Mouse (Mus musculus) naive thymus-derived CD4-positive, alpha-beta T cell, adult 2 months (primary cell): ENCODE data around the gene Nfasc.

Experiments used
- DNase-seq: peaks from one replicate; pipeline ENCODE4 v3.0.0-alpha.2; 2011; ENCODE audit warnings: low read depth

Gene Nfasc

GRCm38 (mm10) chr1:132732307-132732706 is 9.3 kb downstream of the Nfasc start:
- DNase-seq: no peak

- no peak for DNase-seq
These were observed 14.0 kb downstream of the Nfasc start for GRCm38 (mm10) chr1:132727548-132727947.

DNA sequence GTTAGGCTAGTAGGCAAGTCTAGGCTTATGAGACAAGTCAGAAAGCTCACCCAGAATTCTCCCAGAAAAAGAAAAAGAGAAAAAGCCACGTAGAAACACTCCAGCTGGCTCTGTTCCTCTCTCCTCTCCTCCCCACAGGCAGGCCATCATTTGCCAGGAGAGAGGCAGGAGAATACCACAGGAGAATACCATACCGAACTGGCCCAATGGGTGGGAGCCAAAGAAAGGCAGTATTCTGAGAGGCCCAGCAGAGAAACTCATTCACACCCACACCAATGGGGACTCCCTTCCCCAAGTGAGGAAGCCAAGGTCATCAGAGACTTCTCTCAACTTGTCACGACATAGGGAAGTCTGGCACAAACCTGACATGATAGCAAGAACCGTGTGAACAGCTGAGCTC is 19.2 kb downstream of the Nfasc start:
- no peak for DNase-seq

- no peak for DNase-seq
These were observed 20.3 kb downstream of the Nfasc start for GRCm38 (mm10) chr1:132721266-132721665.

- no peak for DNase-seq
These were observed 23.4 kb downstream of the Nfasc start for GRCm38 (mm10) chr1:132718225-132718624.

DNA sequence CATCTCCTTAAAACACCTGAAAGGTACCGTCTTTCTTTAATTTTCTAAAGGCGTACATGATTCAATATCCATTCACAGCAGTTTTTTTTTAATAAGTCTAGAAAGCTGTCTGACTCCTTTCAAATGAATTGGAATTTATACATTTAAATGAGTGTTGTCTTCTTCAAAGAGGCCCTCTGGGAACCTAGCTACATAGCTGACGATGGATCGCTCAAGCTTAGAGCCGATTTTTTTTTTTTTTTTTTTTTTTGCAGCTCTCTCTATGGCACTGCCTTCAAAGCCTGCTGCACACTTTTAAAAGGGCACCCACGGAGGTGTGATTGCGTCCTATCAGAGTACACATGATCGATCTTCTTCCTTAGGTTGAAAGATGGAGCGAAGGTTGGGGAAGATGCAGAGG is 26.6 kb downstream of the Nfasc start:
- DNase-seq: no peak

GRCm38 (mm10) chr1:132709419-132709818 is 32.2 kb downstream of the Nfasc start:
- DNase-seq: no peak

DNA sequence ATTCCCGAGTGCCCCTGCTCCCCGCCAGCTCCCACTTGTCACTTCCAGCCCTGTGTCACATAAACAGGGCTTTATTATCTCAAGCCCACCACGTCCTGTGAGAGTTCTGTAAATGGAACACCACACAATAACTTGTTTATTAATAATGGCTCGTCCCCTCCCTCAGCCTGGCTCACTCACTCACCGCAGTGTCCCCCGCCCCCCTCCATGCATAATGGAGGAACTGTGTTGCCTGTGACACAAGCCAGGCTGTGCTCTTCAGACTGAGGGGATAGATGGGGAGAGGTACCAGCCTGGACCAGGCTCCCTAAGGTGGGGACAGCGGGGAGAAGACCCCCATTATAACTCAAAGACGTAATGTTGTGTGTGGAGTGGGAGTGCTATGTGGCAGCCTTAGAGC is 34.3 kb downstream of the Nfasc start:
- no peak for DNase-seq

GRCm38 (mm10) chr1:132703467-132703866 is 38.1 kb downstream of the Nfasc start:
- no peak for DNase-seq

- no peak for DNase-seq
These were observed 44.7 kb downstream of the Nfasc start for GRCm38 (mm10) chr1:132696926-132697325.

DNA sequence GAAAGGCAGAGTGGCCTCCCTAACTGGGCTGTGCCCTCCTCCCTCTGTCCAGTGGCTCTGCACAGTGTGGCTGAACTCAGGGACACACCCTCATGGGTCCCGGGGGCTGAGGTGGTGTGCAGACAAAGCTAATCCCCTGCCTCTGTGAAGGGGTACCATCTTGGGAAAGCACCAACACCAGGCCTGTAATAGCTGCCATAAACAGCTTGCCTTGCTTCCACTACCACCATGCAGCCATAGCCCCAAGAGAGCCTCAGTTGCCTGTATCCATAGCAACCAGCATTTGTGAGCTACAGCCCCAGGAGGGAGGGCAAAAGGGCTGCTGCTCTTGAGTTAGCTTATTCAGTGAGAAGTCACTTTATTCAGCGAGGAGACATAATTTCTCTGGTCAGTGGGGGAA is 45.4 kb downstream of the Nfasc start:
- DNase-seq: no peak

- no peak for DNase-seq
These were observed 47.6 kb downstream of the Nfasc start for GRCm38 (mm10) chr1:132694007-132694406.

DNA sequence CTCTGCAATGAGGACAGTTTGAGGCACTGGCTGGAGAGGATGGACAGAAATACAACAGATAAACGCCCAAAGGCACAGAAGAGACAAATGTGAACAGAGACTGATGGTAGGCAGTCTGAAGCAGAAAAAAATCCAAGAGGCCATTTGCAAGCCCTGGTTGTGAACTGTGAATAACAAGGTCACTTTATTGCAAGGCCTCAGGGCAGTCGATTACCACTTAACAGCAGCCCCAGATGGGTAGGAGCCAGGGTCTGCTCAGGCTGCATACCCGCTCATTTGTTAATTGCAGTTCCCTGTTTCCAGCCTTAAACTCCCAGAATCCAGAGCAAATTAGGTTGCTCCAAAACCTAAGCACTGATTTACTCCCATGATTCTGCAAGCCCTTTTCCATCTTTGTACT is 52.4 kb downstream of the Nfasc start:
- no peak for DNase-seq

DNA sequence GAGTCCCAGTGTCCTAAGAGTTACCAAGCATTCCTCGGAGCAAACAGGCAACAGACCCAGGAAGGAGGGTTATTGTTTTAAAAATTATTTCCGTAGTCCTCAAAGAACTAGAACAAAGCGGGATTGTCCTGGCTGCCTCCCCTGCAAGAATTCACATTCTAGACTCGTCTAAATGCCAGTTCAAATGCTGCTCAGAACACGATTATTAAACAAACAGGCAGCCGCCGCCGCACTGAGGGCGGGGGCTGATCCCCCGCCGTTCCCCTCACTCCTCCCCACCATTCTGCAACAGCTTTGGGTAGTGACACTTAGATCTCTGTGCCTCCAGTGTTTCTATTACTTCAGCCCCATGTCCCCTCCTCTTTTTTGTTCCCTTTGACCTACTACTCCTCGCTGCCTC is 62.7 kb downstream of the Nfasc start:
- no peak for DNase-seq

GRCm38 (mm10) chr1:132678076-132678475 is 63.5 kb downstream of the Nfasc start:
- DNase-seq: no peak

DNA sequence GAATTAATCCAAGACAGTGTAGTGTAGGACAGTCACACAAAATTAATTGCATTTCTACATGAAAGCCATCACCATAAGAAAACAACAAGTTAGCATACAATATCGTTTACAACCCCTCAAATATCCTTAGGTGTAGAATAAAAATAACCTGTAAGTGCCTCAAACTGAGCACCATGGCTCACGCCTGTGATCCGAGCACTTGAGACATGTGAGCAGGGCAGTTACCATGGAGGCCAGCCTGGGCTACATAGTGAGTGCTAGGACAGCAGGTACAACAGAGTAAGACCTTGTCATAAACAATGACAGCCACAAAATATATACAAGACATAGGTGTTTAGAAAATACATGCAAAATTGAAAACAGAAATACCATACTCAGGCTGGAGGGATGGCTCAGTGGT is 68.9 kb downstream of the Nfasc start:
- no peak for DNase-seq

DNA sequence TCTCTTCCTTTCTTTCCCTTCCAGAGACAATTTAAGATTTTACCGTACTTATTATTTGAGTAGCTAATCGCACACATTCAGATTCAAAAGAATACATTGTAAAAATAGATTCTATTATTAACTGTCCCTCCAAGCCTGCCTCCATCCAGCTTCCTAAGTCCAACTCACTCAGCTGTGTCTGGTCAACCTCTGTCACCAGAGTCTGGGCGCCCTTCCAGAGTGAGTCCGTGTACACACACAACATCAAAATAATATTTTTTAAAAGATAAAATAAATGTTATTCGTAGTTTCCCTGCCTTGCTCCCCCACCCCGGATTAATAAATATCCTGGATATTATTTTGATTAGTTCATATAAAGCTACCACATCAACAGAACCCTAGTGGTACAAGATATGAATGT is 72.4 kb downstream of the Nfasc start:
- no peak for DNase-seq

DNA sequence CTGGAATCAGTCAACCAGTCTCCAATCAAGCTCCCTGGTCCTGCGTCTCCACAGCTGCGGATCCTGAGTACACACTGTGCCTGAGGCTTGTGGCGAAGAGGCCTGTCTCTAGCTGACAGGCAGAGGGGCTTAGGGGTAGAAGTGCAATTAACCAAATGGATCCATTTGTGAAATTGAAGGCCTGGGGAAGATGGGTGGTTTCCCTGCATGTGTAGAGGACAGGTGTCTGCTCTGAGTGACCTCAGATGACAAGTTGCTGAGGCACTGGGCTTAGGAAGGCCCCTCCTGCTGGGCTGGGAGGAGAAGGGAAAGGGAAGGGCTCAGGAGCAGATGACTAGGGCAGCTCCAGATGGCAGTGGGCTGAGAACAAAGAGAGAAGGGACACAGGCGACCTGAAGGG is 81.2 kb downstream of the Nfasc start:
- no peak for DNase-seq

- no peak for DNase-seq
These were observed 82.0 kb downstream of the Nfasc start for GRCm38 (mm10) chr1:132659604-132660003.

DNA sequence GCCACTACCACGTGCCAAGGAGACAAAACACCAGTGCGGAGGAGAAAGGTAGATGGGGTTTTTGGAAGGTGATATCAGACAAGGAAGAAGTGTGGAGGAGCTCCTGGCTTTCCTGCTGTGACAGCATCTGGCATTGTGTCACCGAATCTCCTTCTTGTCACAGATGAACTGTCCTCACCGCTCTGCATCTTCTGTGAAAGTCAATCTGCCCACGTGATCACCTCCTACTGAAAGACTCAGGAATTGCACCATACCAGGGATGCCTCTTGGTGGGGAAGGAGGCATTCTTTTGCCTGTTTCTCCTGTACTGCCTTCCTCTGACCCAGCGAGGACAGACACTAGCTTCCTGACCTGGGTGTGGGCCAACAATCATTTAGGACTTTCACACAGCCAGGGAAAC is 86.0 kb downstream of the Nfasc start:
- no peak for DNase-seq

GRCm38 (mm10) chr1:132654769-132655168 is 86.8 kb downstream of the Nfasc start:
- no peak for DNase-seq

DNA sequence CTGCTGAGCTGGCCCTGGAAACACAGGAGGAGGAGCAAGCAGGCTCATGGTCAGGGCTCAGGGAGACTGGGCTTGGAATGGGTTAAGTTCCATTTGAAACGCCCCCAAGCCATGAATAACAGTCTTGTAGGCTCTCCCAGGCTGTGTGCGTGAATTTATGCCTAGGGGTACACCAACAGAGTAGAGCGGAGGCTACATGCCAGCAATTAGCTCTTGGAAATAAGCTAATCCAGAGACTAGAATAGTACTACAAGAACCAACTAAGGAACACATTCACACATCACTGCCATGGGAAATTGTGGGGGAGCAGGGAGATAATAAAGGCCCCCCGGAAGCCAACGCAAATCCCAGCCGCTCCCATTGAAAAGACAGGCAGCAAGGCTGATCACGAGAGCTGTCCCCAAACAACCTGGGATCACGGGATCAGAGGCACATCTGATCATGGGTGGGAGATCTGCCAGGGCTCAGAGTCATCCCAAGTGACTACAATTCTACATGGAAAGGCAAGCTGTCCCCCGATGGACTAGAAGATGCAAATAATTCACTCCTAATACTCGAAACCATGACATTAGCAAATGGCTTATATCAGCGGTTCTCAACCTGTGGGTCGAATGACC is 87.6 kb downstream of the Nfasc start:
- no peak for DNase-seq

DNA sequence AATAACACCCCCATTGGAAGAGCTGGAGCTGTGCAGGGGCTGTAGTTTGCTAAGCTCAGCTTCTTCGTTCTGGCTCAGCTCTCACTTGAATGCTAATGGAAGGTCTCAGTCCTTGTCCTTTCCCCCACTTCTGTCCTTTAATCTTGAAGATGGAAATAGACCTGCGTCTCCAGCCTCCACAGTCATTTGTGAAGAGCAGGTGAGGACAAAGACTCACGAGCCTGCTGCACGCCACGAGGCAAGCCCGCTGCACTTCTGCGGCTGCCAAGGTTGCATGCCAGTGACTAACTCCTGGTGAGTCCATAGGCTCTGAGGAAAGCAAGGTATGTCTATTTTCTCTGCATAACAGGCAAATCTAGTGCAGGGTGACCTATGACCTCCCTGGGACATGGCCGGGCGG is 88.4 kb downstream of the Nfasc start:
- no peak for DNase-seq

GRCm38 (mm10) chr1:132650680-132651079 is 90.9 kb downstream of the Nfasc start:
- DNase-seq: no peak

GRCm38 (mm10) chr1:132647958-132648357 is 93.6 kb downstream of the Nfasc start:
- DNase-seq: no peak
